Mouse (Mus musculus): ENCODE measurements around the gene Ptprg.
"Not testable (repeated sequence)": the region's sequence is repeated elsewhere in the genome, so short reads cannot be mapped to it uniquely, and the experiment has no call there.

Ptprg gene

GRCm38 (mm10) chr14:11902794-11903193 is 349.5 kb downstream of the Ptprg start:
- no peak for DNase-seq

DNA sequence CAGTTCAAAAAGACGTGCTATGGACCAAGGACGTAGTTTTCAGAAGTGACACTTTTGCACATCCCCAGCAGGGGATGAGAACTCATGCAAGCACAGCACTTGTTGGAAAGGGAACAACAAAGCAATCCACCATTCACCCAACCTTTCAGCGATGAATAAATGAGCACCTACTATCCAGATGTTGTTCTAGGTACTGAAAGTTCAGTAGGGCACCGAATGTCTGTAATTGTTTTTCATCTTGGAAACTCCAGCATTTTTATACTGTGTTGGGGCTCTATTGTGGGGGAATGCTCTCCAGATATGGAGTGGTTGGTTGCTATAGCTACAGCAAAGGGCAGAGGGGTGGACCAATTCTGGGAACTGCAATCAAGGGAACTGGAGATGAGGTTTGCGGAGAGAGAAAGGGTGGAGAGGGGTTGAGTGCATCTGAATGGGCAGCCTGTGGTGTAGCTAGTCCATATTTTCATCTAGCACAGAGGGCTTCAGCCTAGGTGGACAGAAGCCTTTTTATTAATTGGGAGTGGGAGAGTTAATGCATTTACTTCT is 352.9 kb downstream of the Ptprg start:
- no peak for DNase-seq

DNA sequence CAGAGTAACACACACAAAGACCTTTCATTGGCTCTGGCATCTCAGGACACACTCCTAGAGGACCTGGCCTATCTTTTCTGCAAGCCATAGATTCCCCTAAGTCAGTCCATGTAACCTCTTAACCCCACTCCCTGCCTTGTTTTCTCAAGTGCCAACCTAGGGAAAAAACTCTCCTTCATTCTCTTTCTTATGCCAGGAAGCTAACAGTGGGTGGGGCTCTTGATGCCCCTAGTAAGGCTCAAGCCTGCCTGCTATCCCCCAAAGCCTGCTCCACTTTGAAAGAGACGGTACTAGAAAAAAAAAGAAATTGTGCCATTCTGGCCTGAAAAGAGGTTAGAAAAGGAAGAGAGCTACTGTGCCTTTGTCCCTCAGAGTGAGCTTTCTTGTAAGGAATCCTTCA is 358.9 kb downstream of the Ptprg start:
- no peak for DNase-seq

DNA sequence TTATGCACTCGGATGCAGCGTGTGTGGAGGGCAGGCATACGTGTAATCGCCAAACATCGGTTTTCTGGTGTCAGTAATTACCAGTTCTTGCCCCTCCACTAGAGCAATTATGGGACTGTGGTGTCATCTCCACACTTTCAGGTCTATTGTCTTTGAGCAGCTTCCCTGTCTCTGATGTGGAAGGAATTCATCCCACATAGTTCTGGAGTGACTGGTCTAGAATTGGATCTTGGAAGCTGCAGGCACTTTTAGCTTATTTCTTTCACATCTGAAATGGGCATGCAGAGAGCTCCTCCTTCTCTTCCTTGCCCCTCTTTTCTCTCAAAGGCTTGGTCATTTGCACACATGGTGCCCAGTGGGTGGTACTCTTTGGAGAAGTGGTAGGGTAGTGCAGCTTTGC is 363.9 kb downstream of the Ptprg start:
- no peak for DNase-seq

- DNase-seq: no peak
Observed at GRCm38 (mm10) chr14:11928545-11928944, 375.2 kb downstream of the Ptprg start.

DNA sequence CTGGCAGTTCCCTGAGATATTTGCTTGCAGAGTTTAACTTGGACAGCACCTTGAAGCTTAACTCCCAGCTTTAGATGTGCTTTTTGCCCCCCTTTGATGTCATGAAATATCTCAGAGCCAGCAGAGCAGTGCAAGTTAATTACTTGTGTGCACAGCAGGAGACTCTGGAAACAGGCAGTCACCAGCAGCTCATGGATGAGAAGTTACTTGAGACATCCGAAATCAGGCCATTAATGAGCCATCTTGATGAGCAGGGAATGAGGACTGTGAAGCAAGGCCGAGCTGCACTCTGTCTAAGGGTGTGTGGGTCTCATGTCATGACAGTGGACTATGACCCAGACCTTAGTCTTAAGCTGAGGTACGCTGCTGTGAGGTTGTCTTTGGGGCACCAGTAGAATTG is 379.2 kb downstream of the Ptprg start:
- DNase-seq: no peak

GRCm38 (mm10) chr14:11934556-11934955 is 381.2 kb downstream of the Ptprg start:
- no peak for DNase-seq

DNA sequence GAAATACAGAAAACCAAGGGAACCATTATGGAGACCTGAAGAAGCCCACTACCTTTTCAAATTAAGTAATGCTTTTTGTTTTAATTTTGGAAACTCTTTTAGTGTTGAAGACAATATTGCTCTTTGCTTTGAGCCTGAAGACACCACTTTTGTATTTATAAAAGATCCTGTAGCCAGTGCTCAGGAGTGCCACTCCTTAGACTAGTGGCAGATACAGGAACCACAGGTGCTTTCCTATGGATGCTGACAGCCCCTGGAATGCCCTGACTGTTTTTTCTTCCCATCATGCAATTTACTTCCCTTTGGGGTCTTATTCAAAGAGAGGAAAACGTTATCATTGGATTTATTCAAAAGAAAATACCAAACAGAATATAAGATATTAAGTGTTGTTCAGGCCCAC is 381.9 kb downstream of the Ptprg start:
- no peak for DNase-seq

GRCm38 (mm10) chr14:11935698-11936097 is 382.4 kb downstream of the Ptprg start:
- DNase-seq: no peak

DNA sequence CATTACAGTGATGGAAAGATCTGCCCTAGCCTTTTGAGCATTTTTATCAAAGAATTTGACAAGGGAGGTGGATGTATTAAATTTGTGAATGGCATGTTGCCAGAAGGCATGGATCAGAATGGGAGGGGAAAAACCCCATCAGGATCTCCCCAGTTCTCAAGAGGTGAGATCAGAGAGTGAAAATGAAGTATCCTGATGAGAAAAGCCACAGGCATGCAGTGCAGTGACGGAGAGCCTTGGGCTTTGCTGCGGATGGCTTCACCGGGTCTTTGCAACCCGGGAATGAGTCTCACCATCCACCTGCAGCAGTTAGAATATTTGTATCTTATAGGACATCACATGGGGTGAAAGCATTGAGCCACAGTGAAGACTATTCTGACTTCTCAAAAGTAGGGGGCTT is 385.6 kb downstream of the Ptprg start:
- no peak for DNase-seq

GRCm38 (mm10) chr14:11941989-11942514 is 388.7 kb downstream of the Ptprg start:
- DNase-seq: peak; percentile 12

- no peak for DNase-seq
Observed at GRCm38 (mm10) chr14:11950379-11950778, 397.0 kb downstream of the Ptprg start.

- DNase-seq: no peak
Observed at GRCm38 (mm10) chr14:11955020-11955882, 401.9 kb downstream of the Ptprg start.

GRCm38 (mm10) chr14:11960269-11961121 is 407.2 kb downstream of the Ptprg start:
- DNase-seq: no peak

GRCm38 (mm10) chr14:11962101-11962500 is 408.8 kb downstream of the Ptprg start:
- no peak for DNase-seq

- DNase-seq: no peak
Observed at GRCm38 (mm10) chr14:11962561-11962960, 409.2 kb downstream of the Ptprg start.

GRCm38 (mm10) chr14:11963791-11964190 is 410.5 kb downstream of the Ptprg start:
- no peak for DNase-seq

GRCm38 (mm10) chr14:11964326-11964725 is 411.0 kb downstream of the Ptprg start:
- not testable (repeated sequence) for DNase-seq

- DNase-seq: no peak
Observed at GRCm38 (mm10) chr14:11965878-11966277, 412.5 kb downstream of the Ptprg start.

DNA sequence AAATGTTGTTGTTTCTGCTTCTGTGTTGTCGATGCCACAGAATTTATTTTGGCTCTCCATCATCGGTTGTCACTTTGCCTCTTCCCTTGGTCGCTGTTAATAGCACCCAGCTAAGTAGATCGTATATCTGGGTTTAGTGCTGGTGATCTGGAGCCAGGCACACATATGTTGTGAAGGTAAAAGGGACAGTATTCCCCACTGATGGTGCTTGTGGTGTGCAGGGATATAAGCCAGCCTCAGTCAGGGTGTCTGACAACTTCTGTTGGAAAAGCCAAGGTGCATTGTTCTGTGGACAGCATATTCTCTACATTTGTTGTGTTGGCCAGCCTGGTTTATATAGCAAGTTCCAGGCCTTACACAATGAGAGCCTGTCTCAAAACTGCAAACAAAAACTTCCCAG is 428.4 kb downstream of the Ptprg start:
- DNase-seq: no peak

DNA sequence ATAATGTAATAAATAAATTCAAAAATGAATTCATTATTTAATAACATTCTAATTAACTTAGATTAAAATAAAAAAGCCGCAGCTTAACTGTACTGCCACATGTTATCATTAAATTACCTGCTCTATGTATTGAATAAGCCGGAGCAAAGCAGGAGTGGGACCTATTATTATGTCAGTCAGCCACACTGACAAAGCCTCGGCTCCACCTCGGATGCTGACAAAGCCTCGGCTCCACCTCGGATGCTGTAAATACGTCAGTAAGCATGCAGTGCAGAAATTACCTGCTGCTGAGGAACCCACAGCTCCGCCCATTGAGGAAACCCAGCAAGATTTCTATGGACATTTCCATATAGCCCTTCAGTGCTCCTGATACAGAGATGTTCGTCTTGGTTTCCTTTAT is 429.7 kb downstream of the Ptprg start:
- DNase-seq: no peak

GRCm38 (mm10) chr14:11984086-11984485 is 430.8 kb downstream of the Ptprg start:
- no peak for DNase-seq

- DNase-seq: no peak
Observed at GRCm38 (mm10) chr14:11988975-11989374, 435.6 kb downstream of the Ptprg start.
